Mouse (Mus musculus): ENCODE results near the gene Zfhx3. TPM values are rescaled to one million over a fixed set of nuclear protein-coding genes. Genes with fewer than 3 reads are reported as not detected.

Gene Zfhx3
- total and polyA plus RNA-seq, 2 experiments from 2014 or later = 9.6 to 13.8 TPM

DNA sequence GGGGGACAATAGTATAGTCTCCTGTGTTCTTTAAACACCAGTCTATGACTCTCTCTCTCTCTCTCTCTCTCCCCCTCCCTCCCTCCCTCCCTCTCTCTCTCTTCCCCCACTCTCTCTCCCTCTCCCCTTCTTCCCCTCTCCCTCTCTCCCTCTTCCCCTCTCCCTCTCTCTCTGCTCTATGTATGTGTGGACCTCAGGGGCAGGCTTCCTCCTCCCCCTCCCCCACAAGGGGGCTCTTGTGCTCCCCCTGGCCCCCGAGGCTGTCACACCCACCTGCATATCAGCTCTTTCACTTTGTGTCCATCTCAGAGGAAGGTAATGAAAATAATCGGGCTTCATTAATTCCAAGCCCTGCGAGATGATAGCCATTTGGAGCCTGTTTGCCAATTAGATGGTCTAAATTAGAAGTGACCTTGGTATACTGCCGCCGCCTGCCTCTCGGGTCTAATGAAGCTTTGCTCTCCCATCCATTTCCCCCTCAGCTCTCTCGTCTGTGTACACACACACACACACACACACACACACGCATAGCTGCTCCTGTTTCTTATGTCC lies 995.5 kb downstream of the Zfhx3 start:
- ATAC-seq = no peak

DNA sequence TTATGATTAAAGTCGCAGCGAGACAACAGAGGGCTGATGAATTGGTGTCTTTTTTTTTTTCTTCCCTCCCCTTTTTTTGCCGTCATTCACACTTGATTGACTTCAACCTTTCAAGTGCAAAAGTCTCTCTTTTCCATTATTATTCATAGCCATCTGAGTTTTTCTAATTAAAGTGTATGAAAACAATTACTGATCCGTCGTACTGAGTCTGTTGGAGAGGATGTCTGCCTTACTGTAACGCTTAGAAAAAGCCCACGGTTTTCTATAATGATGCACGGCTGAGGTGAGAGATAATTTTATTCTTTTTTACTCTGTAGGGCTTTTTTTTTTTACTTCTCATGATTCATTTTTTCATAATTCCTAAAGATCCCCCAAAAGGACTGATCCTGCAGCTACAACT lies 1000.2 kb downstream of the Zfhx3 start:
- TF ChIP-seq CTCF (IDR thresholded peaks at IDR 0.05; ENCODE audit: low read depth) = no peak
- Histone ChIP-seq H3K4me2 (ENCODE audit: low read depth) (no peak overlapping the region), H3K9ac (no peak overlapping the region), H3K9me3 (ENCODE audit: low read length) (no peaks in the 10 kb centered on the region), H3K4me3 (ENCODE audit: low read depth, low read length) (no peak overlapping the region), H3K27ac (ENCODE audit: low read depth, low read length) (0 out of 2 replicates have a peak overlapping the region, but pooled peaks have one; percentile 60), H3K27me3 (ENCODE audit: insufficient read depth, low read length) (no peaks in the 10 kb centered on the region), H3K4me1 (ENCODE audit: insufficient read depth) (peaks cover 12% of the 10 kb centered on the region; the same call in 1 of the 2 replicates), H3K36me3 (ENCODE audit: insufficient read depth) (peaks cover 13% of the 10 kb centered on the region)
- 15% methylated on average over 8 of the region's 8 CpGs for whole genome bisulfite sequencing
- DNase-seq = no peak
- ATAC-seq = peak; percentile 57; the same call in 1 of the 2 replicates

More for the DNA sequence above, 995.5 kb downstream of the Zfhx3 start:
- Histone ChIP-seq H3K27ac (ENCODE audit: low read depth, low read length) (0 out of 2 replicates have a peak overlapping the region, but pooled peaks have one; percentile 21), H3K36me3 (ENCODE audit: insufficient read depth) (no peaks in the 10 kb centered on the region; the same call in 1 of the 2 replicates), H3K4me2 (ENCODE audit: low read depth) (no peak overlapping the region), H3K9me3 (ENCODE audit: low read length) (no peaks in the 10 kb centered on the region), H3K4me3 (ENCODE audit: low read depth, low read length) (no peak overlapping the region), H3K9ac (no peak overlapping the region), H3K4me1 (ENCODE audit: insufficient read depth) (peaks cover 9% of the 10 kb centered on the region; the same call in 1 of the 2 replicates), H3K27me3 (ENCODE audit: insufficient read depth, low read length) (no peaks in the 10 kb centered on the region)
- TF ChIP-seq CTCF (IDR thresholded peaks at IDR 0.05; ENCODE audit: low read depth) = no peak
- DNase-seq = no peak
- 48% methylated on average over 8 of the region's 8 CpGs for WGBS

DNA sequence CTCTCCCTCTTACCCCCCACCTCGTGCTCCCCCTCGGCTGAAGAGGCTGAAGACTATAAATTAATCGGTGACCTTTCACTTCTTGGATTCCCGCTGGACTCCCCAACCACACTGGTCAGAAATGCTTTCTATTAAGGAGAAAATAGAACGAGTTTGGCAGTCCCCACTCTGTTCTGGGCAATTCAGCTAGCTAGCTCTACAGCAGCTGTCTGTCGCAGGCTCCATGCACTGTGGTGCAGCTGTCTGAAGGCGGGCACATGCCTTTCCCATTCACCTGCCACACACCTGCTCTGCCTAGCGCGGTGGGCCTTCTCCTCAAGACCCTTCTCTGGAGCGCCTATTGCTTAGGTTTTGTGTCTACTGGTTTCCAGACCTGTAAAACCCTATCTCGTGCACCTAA lies 1000.7 kb downstream of the Zfhx3 start:
- no peaks in the 10 kb centered on the region for H3K9me3 ChIP-seq (ENCODE audit: low read length)
- no peaks in the 10 kb centered on the region for H3K27me3 ChIP-seq (ENCODE audit: insufficient read depth, low read length)
- ATAC-seq (peak; percentile 49; the same call in 1 of the 2 replicates), DNase-seq (peak; percentile 44)
- H3K36me3 ChIP-seq (ENCODE audit: insufficient read depth) = peaks cover 15% of the 10 kb centered on the region
- H3K4me1 ChIP-seq (ENCODE audit: insufficient read depth) = peaks cover 12% of the 10 kb centered on the region; the same call in 1 of the 2 replicates
- no peak for TF ChIP-seq CTCF (IDR thresholded peaks at IDR 0.05; ENCODE audit: low read depth)
- WGBS = 33% methylated on average over 11 of the region's 11 CpGs
- H3K9ac ChIP-seq = no peak overlapping the region
- peak overlapping the region; percentile 18; the same call in 1 of the 2 replicates for H3K4me2 ChIP-seq (ENCODE audit: low read depth)
- peak overlapping the region; percentile 16; the same call in 1 of the 2 replicates for H3K27ac ChIP-seq (ENCODE audit: low read depth, low read length)
- H3K4me3 ChIP-seq (ENCODE audit: low read depth, low read length) = no peak overlapping the region

DNA sequence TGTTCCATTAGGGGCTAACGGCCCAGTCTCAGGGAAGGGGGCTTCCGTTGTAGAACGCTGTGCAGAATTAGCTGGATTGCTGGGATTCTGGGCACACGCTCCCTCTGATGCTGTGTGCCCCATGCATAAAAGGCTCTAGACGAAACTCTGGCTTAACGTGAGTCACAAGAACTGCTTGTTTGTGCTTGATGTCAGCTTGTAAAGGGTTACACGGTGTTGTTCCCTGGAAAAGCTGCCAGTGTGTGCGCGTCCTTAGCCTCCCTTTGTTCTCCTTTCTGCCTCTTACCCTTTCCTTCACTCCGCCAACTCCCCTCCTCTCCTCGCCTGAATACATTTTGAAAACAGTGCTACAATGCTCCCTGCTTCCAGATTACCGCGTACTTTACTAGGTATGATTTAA lies 1001.9 kb downstream of the Zfhx3 start:
- no peak for TF ChIP-seq CTCF (IDR thresholded peaks at IDR 0.05; ENCODE audit: low read depth)
- H3K4me3 ChIP-seq (ENCODE audit: low read depth, low read length) = no peak overlapping the region
- H3K27me3 ChIP-seq (ENCODE audit: insufficient read depth, low read length) = no peaks in the 10 kb centered on the region
- DNase-seq = peak; percentile 43
- no peak overlapping the region for H3K4me2 ChIP-seq (ENCODE audit: low read depth)
- H3K4me1 ChIP-seq (ENCODE audit: insufficient read depth) = peaks cover 12% of the 10 kb centered on the region; the same call in 1 of the 2 replicates
- ATAC-seq = peak; percentile 61
- no peak overlapping the region for H3K9ac ChIP-seq
- 10% methylated on average over 13 of the region's 13 CpGs for WGBS
- peaks cover 9% of the 10 kb centered on the region; the same call in 1 of the 2 replicates for H3K9me3 ChIP-seq (ENCODE audit: low read length)
- peaks cover 22% of the 10 kb centered on the region for H3K36me3 ChIP-seq (ENCODE audit: insufficient read depth)
- no peak overlapping the region for H3K27ac ChIP-seq (ENCODE audit: low read depth, low read length)

DNA sequence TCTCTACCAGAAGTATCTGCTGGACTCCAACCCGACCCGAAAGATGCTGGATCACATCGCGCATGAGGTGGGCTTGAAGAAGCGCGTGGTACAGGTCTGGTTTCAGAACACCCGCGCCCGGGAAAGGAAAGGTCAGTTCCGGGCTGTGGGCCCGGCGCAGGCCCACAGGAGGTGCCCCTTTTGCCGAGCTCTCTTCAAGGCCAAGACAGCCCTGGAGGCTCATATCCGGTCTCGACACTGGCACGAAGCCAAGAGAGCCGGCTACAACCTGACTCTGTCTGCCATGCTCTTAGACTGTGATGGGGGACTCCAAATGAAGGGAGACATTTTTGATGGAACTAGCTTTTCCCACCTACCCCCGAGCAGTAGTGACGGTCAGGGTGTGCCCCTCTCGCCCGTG lies 1007.9 kb downstream of the Zfhx3 start:
- peaks cover 46% of the 10 kb centered on the region for H3K36me3 ChIP-seq (ENCODE audit: insufficient read depth)
- WGBS = 98% methylated on average over 21 of the region's 21 CpGs

DNA sequence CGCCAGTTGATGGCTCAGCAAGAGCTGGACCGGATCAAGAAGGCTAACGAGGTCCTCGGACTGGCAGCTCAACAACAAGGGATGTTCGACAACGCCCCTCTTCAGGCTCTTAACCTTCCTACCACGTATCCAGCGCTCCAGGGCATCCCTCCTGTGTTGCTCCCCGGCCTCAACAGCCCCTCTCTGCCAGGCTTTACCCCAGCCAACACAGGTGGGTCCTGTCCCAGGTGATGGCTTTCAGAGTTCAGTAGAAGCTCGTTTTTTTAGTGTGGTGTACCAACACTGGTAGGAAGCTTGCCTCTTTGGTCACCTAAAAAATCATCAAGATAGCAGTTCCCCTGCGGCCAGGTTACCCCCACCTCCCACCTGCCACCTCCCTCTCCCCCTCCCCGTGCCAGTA lies 1009.1 kb downstream of the Zfhx3 start:
- Histone ChIP-seq H3K27me3 (ENCODE audit: insufficient read depth, low read length) (no peaks in the 10 kb centered on the region), H3K4me1 (ENCODE audit: insufficient read depth) (no peaks in the 10 kb centered on the region), H3K36me3 (ENCODE audit: insufficient read depth) (peaks cover 47% of the 10 kb centered on the region), H3K9me3 (ENCODE audit: low read length) (peaks cover 10% of the 10 kb centered on the region; the same call in 1 of the 2 replicates), H3K9ac (no peak overlapping the region), H3K4me3 (ENCODE audit: low read depth, low read length) (no peak overlapping the region), H3K27ac (ENCODE audit: low read depth, low read length) (no peak overlapping the region), H3K4me2 (ENCODE audit: low read depth) (no peak overlapping the region)
- WGBS = 88% methylated on average over 12 of the region's 12 CpGs
- ATAC-seq (no peak), DNase-seq (no peak)
- TF ChIP-seq CTCF (IDR thresholded peaks at IDR 0.05; ENCODE audit: low read depth) = no peak

More for the DNA sequence above, 1007.9 kb downstream of the Zfhx3 start:
- ATAC-seq (no peak), DNase-seq (no peak)
- Histone ChIP-seq H3K9me3 (ENCODE audit: low read length) (peaks cover 10% of the 10 kb centered on the region; the same call in 1 of the 2 replicates), H3K27me3 (ENCODE audit: insufficient read depth, low read length) (no peaks in the 10 kb centered on the region), H3K9ac (no peak overlapping the region), H3K27ac (ENCODE audit: low read depth, low read length) (no peak overlapping the region), H3K4me3 (ENCODE audit: low read depth, low read length) (no peak overlapping the region), H3K4me1 (ENCODE audit: insufficient read depth) (no peaks in the 10 kb centered on the region), H3K4me2 (ENCODE audit: low read depth) (no peak overlapping the region)
- no peak for TF ChIP-seq CTCF (IDR thresholded peaks at IDR 0.05; ENCODE audit: low read depth)

DNA sequence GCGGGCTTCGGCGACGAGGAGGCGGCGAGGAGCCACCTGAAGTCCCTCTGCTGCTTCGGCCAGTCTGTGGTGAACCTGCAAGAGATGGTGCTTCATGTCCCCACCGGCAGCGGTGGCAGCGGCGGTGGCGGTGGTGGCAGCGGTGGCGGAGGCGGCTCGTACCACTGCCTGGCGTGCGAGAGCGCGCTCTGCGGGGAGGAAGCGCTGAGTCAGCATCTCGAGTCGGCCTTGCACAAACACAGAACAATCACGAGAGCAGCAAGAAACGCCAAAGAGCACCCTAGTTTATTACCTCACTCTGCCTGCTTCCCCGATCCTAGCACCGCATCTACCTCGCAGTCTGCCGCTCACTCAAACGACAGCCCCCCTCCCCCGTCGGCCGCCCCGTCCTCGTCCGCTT lies 1014.0 kb downstream of the Zfhx3 start:
- Histone ChIP-seq H3K27ac (ENCODE audit: low read depth, low read length) (no peak overlapping the region), H3K9me3 (ENCODE audit: low read length) (no peaks in the 10 kb centered on the region), H3K4me3 (ENCODE audit: low read depth, low read length) (peak overlapping the region; percentile 25), H3K4me2 (ENCODE audit: low read depth) (peak overlapping the region; percentile 31), H3K4me1 (ENCODE audit: insufficient read depth) (no peaks in the 10 kb centered on the region), H3K36me3 (ENCODE audit: insufficient read depth) (peaks cover 12% of the 10 kb centered on the region; the same call in 1 of the 2 replicates), H3K27me3 (ENCODE audit: insufficient read depth, low read length) (no peaks in the 10 kb centered on the region), H3K9ac (no peak overlapping the region)
- ATAC-seq (no peak), DNase-seq (peak; percentile 37)
- no peak for TF ChIP-seq CTCF (IDR thresholded peaks at IDR 0.05; ENCODE audit: low read depth)
- 81% methylated on average over 37 of the region's 37 CpGs for WGBS
